Mouse (Mus musculus): Measurements from ENCODE around the gene Dazap1. TPM values are rescaled to one million over a fixed set of nuclear protein-coding genes. Genes with fewer than 3 reads are reported as not detected.

Dazap1 gene
- polyA plus RNA-seq, 1 experiment from 2014 or later: 44.7 TPM

Small RNA genes lying within 50 kb of the gene (microRNA-seq; reads per million reads assigned to microRNA genes)
- gene Mir6911 (ENCODE audit: borderline number of aligned reads): not detected

Other genes starting within 250 kb of the Dazap1 start
- gene Arhgap45, start 244.8 kb upstream of the Dazap1 start, polyA plus RNA-seq (2014; fragmentation: Nextera tagmentation; extraction: Ambion mirVana): 5.2 and 6.7 TPM in 2 replicates
- gene Polr2e, start 221.7 kb upstream of the Dazap1 start, polyA plus RNA-seq (2014; fragmentation: Nextera tagmentation; extraction: Ambion mirVana): 266 and 287 TPM in 2 replicates
- 515 and 565 TPM in 2 replicates for gene Gpx4, start 214.3 kb upstream of the Dazap1 start, polyA plus RNA-seq (2014; fragmentation: Nextera tagmentation; extraction: Ambion mirVana)
- 5.6 and 6.6 TPM in 2 replicates for gene Sbno2, start 155.9 kb upstream of the Dazap1 start, polyA plus RNA-seq (2014; fragmentation: Nextera tagmentation; extraction: Ambion mirVana)
- gene Stk11, start 145.7 kb upstream of the Dazap1 start, polyA plus RNA-seq (2014; fragmentation: Nextera tagmentation; extraction: Ambion mirVana): 16.6 and 18.5 TPM in 2 replicates
- gene Atp5d, start 122.9 kb upstream of the Dazap1 start, polyA plus RNA-seq (2014; fragmentation: Nextera tagmentation; extraction: Ambion mirVana): 360 and 371 TPM in 2 replicates
- gene Cbarp, start 120.7 kb upstream of the Dazap1 start, polyA plus RNA-seq (2014; fragmentation: Nextera tagmentation; extraction: Ambion mirVana): 6.8 and 9.0 TPM in 2 replicates
- gene Midn, start 113.2 kb upstream of the Dazap1 start, polyA plus RNA-seq (2014; fragmentation: Nextera tagmentation; extraction: Ambion mirVana): 60.3 and 62.1 TPM in 2 replicates
- gene Cirbp, start 95.5 kb upstream of the Dazap1 start, polyA plus RNA-seq (2014; fragmentation: Nextera tagmentation; extraction: Ambion mirVana): 74.0 and 77.8 TPM in 2 replicates
- gene 1600002K03Rik, start 88.5 kb upstream of the Dazap1 start, polyA plus RNA-seq (2014; fragmentation: Nextera tagmentation; extraction: Ambion mirVana): 6.0 and 6.8 TPM in 2 replicates
- 34.6 and 42.3 TPM in 2 replicates for gene Efna2, start 82.0 kb upstream of the Dazap1 start, polyA plus RNA-seq (2014; fragmentation: Nextera tagmentation; extraction: Ambion mirVana)
- 75.1 and 94.3 TPM in 2 replicates for gene Mum1, start 35.1 kb upstream of the Dazap1 start, polyA plus RNA-seq (2014; fragmentation: Nextera tagmentation; extraction: Ambion mirVana)
- gene Ndufs7, start 12.4 kb upstream of the Dazap1 start, polyA plus RNA-seq (2014; fragmentation: Nextera tagmentation; extraction: Ambion mirVana): 221 and 253 TPM in 2 replicates
- gene Gamt, start 474 bp upstream of the Dazap1 start, polyA plus RNA-seq (2014; fragmentation: Nextera tagmentation; extraction: Ambion mirVana): 21.9 and 22.4 TPM in 2 replicates
- gene Rps15, start 31.0 kb downstream of the Dazap1 start, polyA plus RNA-seq (2014; fragmentation: Nextera tagmentation; extraction: Ambion mirVana): 886 and 948 TPM in 2 replicates
- 11.0 and 15.8 TPM in 2 replicates for gene Apc2, start 34.5 kb downstream of the Dazap1 start, polyA plus RNA-seq (2014; fragmentation: Nextera tagmentation; extraction: Ambion mirVana)
- 36.5 and 41.6 TPM in 2 replicates for gene 2310011J03Rik, start 59.1 kb downstream of the Dazap1 start, polyA plus RNA-seq (2014; fragmentation: Nextera tagmentation; extraction: Ambion mirVana)
- gene Pcsk4, start 68.0 kb downstream of the Dazap1 start, polyA plus RNA-seq (2014; fragmentation: Nextera tagmentation; extraction: Ambion mirVana): 1.6 and 2.9 TPM in 2 replicates
- gene Reep6, start 68.5 kb downstream of the Dazap1 start, polyA plus RNA-seq (2014; fragmentation: Nextera tagmentation; extraction: Ambion mirVana): 4.3 and 4.5 TPM in 2 replicates
- gene Adamtsl5, start 86.9 kb downstream of the Dazap1 start, polyA plus RNA-seq (2014; fragmentation: Nextera tagmentation; extraction: Ambion mirVana): 0.14 and 0.88 TPM in 2 replicates
- gene Plk5, start 95.0 kb downstream of the Dazap1 start, polyA plus RNA-seq (2014; fragmentation: Nextera tagmentation; extraction: Ambion mirVana): 0.26 and 0.52 TPM in 2 replicates
- 10.3 and 12.9 TPM in 2 replicates for gene Mex3d, start 126.2 kb downstream of the Dazap1 start, polyA plus RNA-seq (2014; fragmentation: Nextera tagmentation; extraction: Ambion mirVana)
- gene Mbd3, start 138.1 kb downstream of the Dazap1 start, polyA plus RNA-seq (2014; fragmentation: Nextera tagmentation; extraction: Ambion mirVana): 241 and 259 TPM in 2 replicates
- gene Uqcr11, start 145.3 kb downstream of the Dazap1 start, polyA plus RNA-seq (2014; fragmentation: Nextera tagmentation; extraction: Ambion mirVana): 377 and 460 TPM in 2 replicates
- gene Tcf3, start 172.2 kb downstream of the Dazap1 start, polyA plus RNA-seq (2014; fragmentation: Nextera tagmentation; extraction: Ambion mirVana): 174 and 178 TPM in 2 replicates
- 0.22 and 0.43 TPM in 2 replicates for gene Onecut3, start 233.3 kb downstream of the Dazap1 start, polyA plus RNA-seq (2014; fragmentation: Nextera tagmentation; extraction: Ambion mirVana)

Data from embryonic facial prominence, embryonic 11.5 days (tissue).